Mouse (Mus musculus) hindbrain, embryonic 11.5 days (tissue): ENCODE data around the gene Rab11fip4. TPM values are rescaled to one million over a fixed set of nuclear protein-coding genes. Genes with fewer than 3 reads are reported as not detected.

Experiments
- ATAC-seq: fragments of 200-750 bp; cut with Nextera tagmentation; 2 replicates; pipeline ENCODE4 v1.8.0; 2017; ENCODE audit warnings: mild to moderate bottlenecking, moderate TSS enrichment, moderate library complexity; ENCODE audit not compliant: low FRiP score
- DNase-seq: peaks from one replicate; pipeline ENCODE4 v3.0.0-alpha.2; 2015; ENCODE audit warnings: low spot score
- H3K27ac ChIP-seq: fragments of 300-500 bp; sonication (generic); 2 replicates; pipeline ENCODE4 v1.5.1; 2014; ENCODE audit warnings: mild to moderate bottlenecking, low read depth, low read length
- H3K27me3 ChIP-seq: fragments of 300-500 bp; sonication (generic); 2 replicates; pipeline ENCODE4 v1.6.1; 2014; ENCODE audit warnings: mild to moderate bottlenecking, low read length, moderate library complexity, mixed read lengths; ENCODE audit not compliant: control insufficient read depth, insufficient read depth
- H3K36me3 ChIP-seq: fragments of 300-500 bp; sonication (generic); 2 replicates; pipeline ENCODE4 v1.6.1; 2014; ENCODE audit warnings: mild to moderate bottlenecking, low read length, moderate library complexity, mixed read lengths; ENCODE audit not compliant: control insufficient read depth, insufficient read depth
- H3K4me1 ChIP-seq: fragments of 300-500 bp; sonication (generic); replicated peaks from 2 replicates; pipeline ENCODE4 v1.6.1; 2014; ENCODE audit warnings: low read length, mixed read lengths; ENCODE audit not compliant: control insufficient read depth, insufficient read depth
- H3K4me2 ChIP-seq: fragments of 300-500 bp; sonication (generic); replicated peaks from 2 replicates; pipeline ENCODE4 v1.6.1; 2014; ENCODE audit warnings: mild to moderate bottlenecking, low read depth, low read length
- H3K4me3 ChIP-seq: fragments of 300-500 bp; sonication (generic); 2 replicates; pipeline ENCODE4 v1.5.1; 2014; ENCODE audit warnings: low read depth, low read length
- H3K9ac ChIP-seq: fragments of 300-500 bp; sonication (generic); 2 replicates; pipeline ENCODE4 v1.6.1; 2014; ENCODE audit warnings: low read depth, low read length
- H3K9me3 ChIP-seq: fragments of 300-500 bp; sonication (generic); 2 replicates; pipeline ENCODE4 v1.6.1; 2016; ENCODE audit warnings: low read length; ENCODE audit not compliant: control insufficient read depth
- WGBS: fragments of 180-500 bp; shearing (Covaris S2); extraction: QIAGEN DNeasy Blood & Tissue Kit; methylation state at CpG from one replicate; pipeline ENCODE4 v1.1.7; 2014; 5-methylcytosine and 5-hydroxymethylcytosine counted together
- polyA plus RNA-seq: library from polyadenylated mRNA; unstranded; fragments of >200 nt; fragmentation: Nextera tagmentation; extraction: Ambion mirVana; gene quantifications from 2 replicates; pipeline ENCODE4 v1.2.1, GENCODE M21; 2014

The Rab11fip4 gene
- polyA plus RNA-seq, 1 experiment from 2014 or later: 11.5 TPM

- Histone ChIP-seq H3K27ac (no peak overlapping the region), H3K9me3 (no peaks in the 10 kb centered on the region), H3K36me3 (no peaks in the 10 kb centered on the region), H3K4me2 (no peak overlapping the region), H3K9ac (no peak overlapping the region), H3K27me3 (no peaks in the 10 kb centered on the region), H3K4me1 (no peaks in the 10 kb centered on the region), H3K4me3 (no peak overlapping the region)
- DNase-seq (no peak), ATAC-seq (no peak)
- 84% methylated on average over 5 of the region's 5 CpGs for WGBS
These were observed 90.2 kb downstream of the Rab11fip4 start for GRCm38 (mm10) chr11:79681182-79681581.

- no peaks in the 10 kb centered on the region for H3K36me3 ChIP-seq
- 68% methylated on average over 3 of the region's 3 CpGs for WGBS
- ATAC-seq: no peak
These were observed 90.8 kb downstream of the Rab11fip4 start for GRCm38 (mm10) chr11:79681798-79682197.

GRCm38 (mm10) chr11:79685109-79685508 lies 94.1 kb downstream of the Rab11fip4 start:
- no peaks in the 10 kb centered on the region for H3K4me1 ChIP-seq
- no peak overlapping the region for H3K27ac ChIP-seq
- no peaks in the 10 kb centered on the region for H3K9me3 ChIP-seq
- ATAC-seq (no peak), DNase-seq (no peak)
- H3K36me3 ChIP-seq: no peaks in the 10 kb centered on the region; the same call in 1 of the 2 replicates
- no peaks in the 10 kb centered on the region for H3K27me3 ChIP-seq
- WGBS: 93% methylated on average over 11 of the region's 11 CpGs
- H3K4me2 ChIP-seq: no peak overlapping the region
- no peak overlapping the region for H3K4me3 ChIP-seq
- no peak overlapping the region for H3K9ac ChIP-seq

More at GRCm38 (mm10) chr11:79681798-79682197, 90.8 kb downstream of the Rab11fip4 start:
- Histone ChIP-seq H3K9me3 (no peaks in the 10 kb centered on the region), H3K4me1 (no peaks in the 10 kb centered on the region), H3K4me2 (no peak overlapping the region), H3K27ac (no peak overlapping the region), H3K4me3 (no peak overlapping the region), H3K9ac (no peak overlapping the region), H3K27me3 (no peaks in the 10 kb centered on the region)
- DNase-seq: no peak

GRCm38 (mm10) chr11:79686501-79687121 lies 95.6 kb downstream of the Rab11fip4 start:
- H3K36me3 ChIP-seq: peaks cover 3% of the 10 kb centered on the region; the same call in 1 of the 2 replicates
- no peak overlapping the region for H3K27ac ChIP-seq
- ATAC-seq: no peak
- WGBS: 64% methylated on average over 26 of the region's 26 CpGs
- H3K9me3 ChIP-seq: no peaks in the 10 kb centered on the region
- H3K9ac ChIP-seq: no peak overlapping the region
- H3K4me3 ChIP-seq: no peak overlapping the region
- H3K4me2 ChIP-seq: no peak overlapping the region
- H3K27me3 ChIP-seq: no peaks in the 10 kb centered on the region
- DNase-seq: peak; percentile 97
- H3K4me1 ChIP-seq: no peaks in the 10 kb centered on the region

GRCm38 (mm10) chr11:79689916-79690315 lies 98.9 kb downstream of the Rab11fip4 start:
- Histone ChIP-seq H3K4me2 (no peak overlapping the region), H3K9me3 (no peaks in the 10 kb centered on the region), H3K27ac (no peak overlapping the region), H3K36me3 (peaks cover 8% of the 10 kb centered on the region; the same call in 1 of the 2 replicates), H3K4me3 (no peak overlapping the region), H3K4me1 (no peaks in the 10 kb centered on the region), H3K27me3 (no peaks in the 10 kb centered on the region), H3K9ac (no peak overlapping the region)
- DNase-seq (no peak), ATAC-seq (no peak)
- WGBS: 83% methylated on average over 1 of the region's 1 CpGs

- 84% methylated on average over 9 of the region's 9 CpGs for WGBS
- Histone ChIP-seq H3K9me3 (no peaks in the 10 kb centered on the region), H3K36me3 (peaks cover 8% of the 10 kb centered on the region; the same call in 1 of the 2 replicates)
These were observed 100.5 kb downstream of the Rab11fip4 start for GRCm38 (mm10) chr11:79691513-79691912.

GRCm38 (mm10) chr11:79696390-79697307 lies 105.6 kb downstream of the Rab11fip4 start:
- ATAC-seq: no peak
- H3K9ac ChIP-seq: no peak overlapping the region; the same call in 1 of the 2 replicates
- WGBS: 63% methylated on average over 19 of the region's 19 CpGs

More at GRCm38 (mm10) chr11:79691513-79691912, 100.5 kb downstream of the Rab11fip4 start:
- Histone ChIP-seq H3K9ac (no peak overlapping the region), H3K4me1 (no peaks in the 10 kb centered on the region), H3K4me3 (no peak overlapping the region), H3K27me3 (no peaks in the 10 kb centered on the region), H3K4me2 (no peak overlapping the region), H3K27ac (no peak overlapping the region)
- ATAC-seq: no peak
- no peak for DNase-seq

GRCm38 (mm10) chr11:79698071-79698470 lies 107.1 kb downstream of the Rab11fip4 start:
- Histone ChIP-seq H3K27ac (no peak overlapping the region), H3K4me2 (no peak overlapping the region), H3K27me3 (no peaks in the 10 kb centered on the region), H3K9me3 (no peaks in the 10 kb centered on the region), H3K4me3 (no peak overlapping the region), H3K4me1 (no peaks in the 10 kb centered on the region), H3K9ac (no peak overlapping the region), H3K36me3 (0 out of 2 replicates have a peak, but pooled peaks cover under 1% of the 10 kb centered on the region)
- WGBS: 85% methylated on average over 5 of the region's 5 CpGs
- ATAC-seq (no peak), DNase-seq (no peak)

More at GRCm38 (mm10) chr11:79696390-79697307, 105.6 kb downstream of the Rab11fip4 start:
- H3K9me3 ChIP-seq: no peaks in the 10 kb centered on the region
- no peak overlapping the region for H3K4me3 ChIP-seq
- H3K27me3 ChIP-seq: no peaks in the 10 kb centered on the region
- 0 out of 2 replicates have a peak, but pooled peaks cover 5% of the 10 kb centered on the region for H3K36me3 ChIP-seq
- H3K4me2 ChIP-seq: no peak overlapping the region
- no peak for DNase-seq
- peak overlapping the region; percentile 58 for H3K27ac ChIP-seq
- H3K4me1 ChIP-seq: no peaks in the 10 kb centered on the region
